Mouse (Mus musculus) mesoderm, embryonic 11.5 days (tissue): Measurements from ENCODE around the gene Hsp90ab1.

Experiments
- DNase-seq: peaks from one replicate; pipeline ENCODE4 v3.0.0-alpha.2; 2012; ENCODE audit warnings: low read depth, low spot score

Gene Hsp90ab1

GRCm38 (mm10) chr17:45580958-45581477 is 7.9 kb upstream of the Hsp90ab1 start:
- DNase-seq, result no peak

- no peak for DNase-seq
Observed at GRCm38 (mm10) chr17:45579554-45579953, 6.5 kb upstream of the Hsp90ab1 start.

GRCm38 (mm10) chr17:45578843-45579242 is 5.8 kb upstream of the Hsp90ab1 start:
- DNase-seq, result no peak

- no peak for DNase-seq
Observed at GRCm38 (mm10) chr17:45578242-45578641, 5.2 kb upstream of the Hsp90ab1 start.

GRCm38 (mm10) chr17:45575123-45575897 is 2.2 kb upstream of the Hsp90ab1 start:
- no peak for DNase-seq

GRCm38 (mm10) chr17:45574129-45574761 is 1.2 kb upstream of the Hsp90ab1 start:
- DNase-seq, result no peak

- DNase-seq, result peak; percentile 94
Observed at GRCm38 (mm10) chr17:45573780-45574123, 681 bp upstream of the Hsp90ab1 start.

- DNase-seq, result peak; percentile 89
Observed at GRCm38 (mm10) chr17:45572103-45573086, 676 bp downstream of the Hsp90ab1 start.

- no peak for DNase-seq
Observed at GRCm38 (mm10) chr17:45569999-45570398, 3.1 kb downstream of the Hsp90ab1 start.

- no peak for DNase-seq
Observed at GRCm38 (mm10) chr17:45568990-45569389, 4.1 kb downstream of the Hsp90ab1 start.

GRCm38 (mm10) chr17:45567162-45567601 is 5.9 kb downstream of the Hsp90ab1 start:
- DNase-seq, result no peak

GRCm38 (mm10) chr17:45566360-45567161 is 6.5 kb downstream of the Hsp90ab1 start:
- no peak for DNase-seq

- DNase-seq, result no peak
Observed at GRCm38 (mm10) chr17:45566031-45566359, 7.1 kb downstream of the Hsp90ab1 start.

- DNase-seq, result no peak
Observed at GRCm38 (mm10) chr17:45565103-45565502, 8.0 kb downstream of the Hsp90ab1 start.

- DNase-seq, result no peak
Observed at GRCm38 (mm10) chr17:45564531-45565084, 8.5 kb downstream of the Hsp90ab1 start.

- peak; percentile 94 for DNase-seq
Observed at GRCm38 (mm10) chr17:45563655-45564530, 9.2 kb downstream of the Hsp90ab1 start, which contains the start of gene Slc35b2. Slc35b2 (plus strand) TSS chr17:45563874.

- DNase-seq, result no peak
Observed at GRCm38 (mm10) chr17:45563216-45563615, 9.9 kb downstream of the Hsp90ab1 start.

GRCm38 (mm10) chr17:45559732-45560525 is 13.1 kb downstream of the Hsp90ab1 start:
- no peak for DNase-seq
